Mouse (Mus musculus) bone marrow macrophage, adult 2 months (primary cell): Measurements from ENCODE around the gene Erf.

Experiments used
- CTCF ChIP-seq: IDR thresholded peaks from 2 replicates; pipeline ENCODE4 v1.5.1; 2012; ENCODE audit warnings: low read depth, mild to moderate bottlenecking, low read length, moderate library complexity
- POLR2A ChIP-seq: IDR thresholded peaks from 2 replicates; pipeline ENCODE4 v1.6.1; 2012; ENCODE audit warnings: mild to moderate bottlenecking, low read depth, low read length, borderline replicate concordance

DNA sequence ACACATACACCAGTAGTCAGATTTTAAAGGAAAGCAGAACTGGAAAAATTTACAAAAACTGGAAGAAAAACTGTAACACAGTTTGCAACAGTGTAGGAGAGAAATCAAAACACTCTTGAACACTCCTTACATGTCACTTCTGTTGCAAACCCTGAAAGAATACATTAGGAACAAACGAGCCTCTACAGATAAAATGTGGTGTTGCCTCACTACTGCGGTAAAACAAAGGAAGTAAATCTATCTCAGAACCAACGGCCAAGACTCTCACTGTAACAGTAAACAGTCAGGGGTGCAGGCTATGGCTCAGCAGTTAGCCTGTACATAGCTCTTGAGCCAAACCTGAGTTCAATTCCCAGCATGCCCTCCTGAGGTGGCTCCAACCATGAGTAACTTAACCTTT, 37.5 kb downstream of the Erf start:
- TF ChIP-seq POLR2A (no peak), CTCF (no peak)
